Mouse (Mus musculus) midbrain, embryonic 16.5 days (tissue): ENCODE measurements around the gene Abl1. TPM values are rescaled to one million over a fixed set of nuclear protein-coding genes. Genes with fewer than 3 reads are reported as not detected.

Experiments used
- ATAC-seq: fragments of 200-750 bp; cut with Nextera tagmentation; 2 replicates; pipeline ENCODE4 v1.8.0; 2017; ENCODE audit warnings: moderate TSS enrichment
- H3K27ac ChIP-seq: fragments of 300-500 bp; sonication (generic); 2 replicates; pipeline ENCODE4 v1.5.1; 2014; ENCODE audit warnings: mild to moderate bottlenecking, low read length, mixed read lengths
- H3K27me3 ChIP-seq: fragments of 300-500 bp; sonication (generic); 2 replicates; pipeline ENCODE4 v1.6.1; 2014; ENCODE audit warnings: low read depth, low read length, mixed read lengths; ENCODE audit not compliant: control insufficient read depth, insufficient read depth
- H3K36me3 ChIP-seq: fragments of 300-500 bp; sonication (generic); 2 replicates; pipeline ENCODE4 v1.6.1; 2014; ENCODE audit warnings: mild to moderate bottlenecking, low read length, moderate library complexity, mixed read lengths; ENCODE audit not compliant: control insufficient read depth, insufficient read depth
- H3K4me1 ChIP-seq: fragments of 300-500 bp; sonication (generic); 2 replicates; pipeline ENCODE4 v1.6.1; 2014; ENCODE audit warnings: mild to moderate bottlenecking, low read length, mixed read lengths; ENCODE audit not compliant: control insufficient read depth, insufficient read depth
- H3K4me2 ChIP-seq: fragments of 300-500 bp; sonication (generic); 2 replicates; pipeline ENCODE4 v1.6.1; 2014; ENCODE audit warnings: mild to moderate bottlenecking, low read length, mixed read lengths
- H3K4me3 ChIP-seq: fragments of 300-500 bp; sonication (generic); 2 replicates; pipeline ENCODE4 v1.5.1; 2014; ENCODE audit warnings: low read depth, mild to moderate bottlenecking, low read length, moderate library complexity, mixed read lengths
- H3K9ac ChIP-seq: fragments of 300-500 bp; sonication (generic); 2 replicates; pipeline ENCODE4 v1.6.1; 2014; ENCODE audit warnings: low read depth, low read length, mixed read lengths
- H3K9me3 ChIP-seq: fragments of 300-500 bp; sonication (generic); replicated peaks from 2 replicates; pipeline ENCODE4 v1.6.1; 2014; ENCODE audit warnings: mild to moderate bottlenecking, low read length, mixed read lengths; ENCODE audit not compliant: control insufficient read depth, poor library complexity, severe bottlenecking
- WGBS: fragments of 180-500 bp; shearing (Covaris S2); extraction: QIAGEN DNeasy Blood & Tissue Kit; methylation state at CpG from one replicate; pipeline ENCODE4 v1.1.7; 2014; 5-methylcytosine and 5-hydroxymethylcytosine counted together
- polyA plus RNA-seq: library from polyadenylated mRNA; unstranded; fragments of >200 nt; fragmentation: Nextera tagmentation; extraction: Ambion mirVana; gene quantifications from 2 replicates; pipeline ENCODE4 v1.2.1, GENCODE M21; 2015

The Abl1 gene
- polyA plus RNA-seq, 1 experiment from 2014 or later, result 16.7 TPM

GRCm38 (mm10) chr2:31847908-31848307, 159.7 kb downstream of the Abl1 start:
- H3K27me3 ChIP-seq, result peaks cover 18% of the 10 kb centered on the region
- WGBS, result 22% methylated on average over 6 of the region's 6 CpGs
- no peak for ATAC-seq
- no peak overlapping the region for H3K4me2 ChIP-seq
- H3K36me3 ChIP-seq, result no peaks in the 10 kb centered on the region
- H3K9ac ChIP-seq, result no peak overlapping the region
- H3K4me3 ChIP-seq, result no peak overlapping the region
- peaks cover 16% of the 10 kb centered on the region; the same call in 1 of the 2 replicates for H3K4me1 ChIP-seq
- no peak overlapping the region for H3K27ac ChIP-seq
- no peaks in the 10 kb centered on the region for H3K9me3 ChIP-seq

DNA sequence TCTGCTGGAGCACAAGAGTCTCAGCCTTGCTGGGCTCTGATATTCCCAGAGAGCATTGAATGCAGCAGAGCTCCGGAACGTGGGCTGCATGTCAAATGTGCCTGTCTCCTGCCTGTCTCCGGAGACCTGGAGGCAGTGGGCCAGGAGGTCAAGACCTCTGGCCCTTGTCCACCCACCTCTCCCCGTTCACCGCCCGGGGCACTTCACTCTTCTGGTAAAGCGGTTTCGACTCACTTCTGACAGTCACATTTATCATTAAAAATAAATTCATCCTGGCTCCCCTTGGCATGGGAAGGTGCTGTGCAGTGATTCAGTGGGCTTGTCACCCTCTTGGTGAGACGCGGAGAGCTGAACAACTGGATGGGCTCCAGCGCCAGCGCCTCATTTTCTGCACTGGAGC, 162.0 kb downstream of the Abl1 start:
- H3K4me2 ChIP-seq, result no peak overlapping the region
- no peak for ATAC-seq
- H3K27me3 ChIP-seq, result peaks cover 5% of the 10 kb centered on the region
- H3K4me3 ChIP-seq, result no peak overlapping the region
- H3K36me3 ChIP-seq, result no peaks in the 10 kb centered on the region
- no peak overlapping the region for H3K9ac ChIP-seq
- WGBS, result 42% methylated on average over 12 of the region's 12 CpGs
- H3K9me3 ChIP-seq, result no peaks in the 10 kb centered on the region
- H3K27ac ChIP-seq, result no peak overlapping the region
- peaks cover 16% of the 10 kb centered on the region; the same call in 1 of the 2 replicates for H3K4me1 ChIP-seq

Other genes with a start within 250 kb of the Abl1 start
- gene Ass1, start 218.2 kb upstream of the Abl1 start, polyA plus RNA-seq, result 10.3 and 12.0 TPM in 2 replicates
- gene Fubp3, start 115.7 kb upstream of the Abl1 start, polyA plus RNA-seq, result 43.1 and 53.4 TPM in 2 replicates
- gene Prdm12, start 48.3 kb upstream of the Abl1 start, polyA plus RNA-seq, result 1.4 and 2.3 TPM in 2 replicates
- 40.0 and 42.2 TPM in 2 replicates for gene Exosc2, start 17.7 kb upstream of the Abl1 start, polyA plus RNA-seq
- gene Qrfp, start 122.2 kb downstream of the Abl1 start, polyA plus RNA-seq, result 0.14 and 0.18 TPM in 2 replicates
- 16.4 and 20.9 TPM in 2 replicates for gene Fibcd1, start 157.6 kb downstream of the Abl1 start, polyA plus RNA-seq
- 3.9 and 4.0 TPM in 2 replicates for gene Lamc3, start 198.9 kb downstream of the Abl1 start, polyA plus RNA-seq